Mouse (Mus musculus): ENCODE results near the gene Tssk3. TPM values are rescaled to one million over a fixed set of nuclear protein-coding genes. Genes with fewer than 3 reads are reported as not detected.
A peak's percentile ranks its signal among the peaks of the same experiment; 100 is the strongest.
"Not testable (repeated sequence)": the region's sequence is repeated elsewhere in the genome, so short reads cannot be mapped to it uniquely, and the experiment has no call there.

Tssk3 gene
- total RNA-seq (2014; rRNA removed; ENCODE audit: low replicate concordance) (not detected in 2 replicates), polyA plus RNA-seq (2015; fragmentation: Nextera tagmentation; extraction: Ambion mirVana) (not detected in 2 replicates)

GRCm38 (mm10) chr4:129490972-129491880 is at the start of gene Tssk3, which contains the start of gene Fam229a:
Gene Tssk3, minus strand, starts transcription at chr4:129491022.
Gene Fam229a, plus strand, starts transcription at chr4:129491190.
- H3K36me3 ChIP-seq (replicated peaks; ENCODE audit: control insufficient read depth, insufficient read depth, low read length), result peaks cover 34% of the 10 kb centered on the region
- WGBS, result 5% methylated on average over 63 of the region's 70 CpGs
- DNase-seq (ENCODE audit: low spot score) (no peak), ATAC-seq (ENCODE audit: insufficient read depth, low read depth) (peak; percentile 31)
- peak within 1 kb of the TSS; percentile 29; the same call in 1 of the 2 replicates for H3K9ac ChIP-seq (replicated peaks; ENCODE audit: low read depth, low read length)
- H3K4me3 ChIP-seq (ENCODE audit: low read depth, low read length), result peak within 1 kb of the TSS; percentile 38
- H3K9me3 ChIP-seq (replicated peaks; ENCODE audit: control insufficient read depth, low read length), result no peaks in the 10 kb centered on the region
- H3K27ac ChIP-seq (ENCODE audit: low read depth), result no peak within 1 kb of the TSS
- H3K4me2 ChIP-seq (ENCODE audit: low read depth, low read length), result peak within 1 kb of the TSS; percentile 60
- TF ChIP-seq EP300 (IDR thresholded peaks at IDR 0.05; ENCODE audit: low read depth), result no peak
- peak; percentile 17; the same call in 1 of the 2 replicates for TF ChIP-seq CTCF (IDR thresholded peaks at IDR 0.05; ENCODE audit: low read depth)
- peaks cover 11% of the 10 kb centered on the region; the same call in 1 of the 2 replicates for H3K4me1 ChIP-seq (ENCODE audit: control insufficient read depth, insufficient read depth)
- peaks cover 22% of the 10 kb centered on the region for H3K27me3 ChIP-seq (ENCODE audit: control insufficient read depth, insufficient read depth, low read length)

GRCm38 (mm10) chr4:129540012-129540411 is 49.2 kb upstream of the Tssk3 start:
- WGBS, result 65% methylated on average over 6 of the region's 6 CpGs
- Histone ChIP-seq H3K27ac (ENCODE audit: low read depth) (no peak overlapping the region), H3K4me3 (ENCODE audit: low read depth, low read length) (no peak overlapping the region), H3K4me2 (ENCODE audit: low read depth, low read length) (no peak overlapping the region), H3K4me1 (ENCODE audit: control insufficient read depth, insufficient read depth) (peaks cover 13% of the 10 kb centered on the region), H3K27me3 (ENCODE audit: control insufficient read depth, insufficient read depth, low read length) (no peaks in the 10 kb centered on the region), H3K9me3 (replicated peaks; ENCODE audit: control insufficient read depth, low read length) (no peaks in the 10 kb centered on the region), H3K9ac (replicated peaks; ENCODE audit: low read depth, low read length) (no peak overlapping the region), H3K36me3 (replicated peaks; ENCODE audit: control insufficient read depth, insufficient read depth, low read length) (peaks cover 5% of the 10 kb centered on the region; the same call in 1 of the 2 replicates)
- no peak for ATAC-seq (ENCODE audit: insufficient read depth, low read depth)
- DNase-seq (ENCODE audit: low spot score), result no peak
- peak; percentile 29 for TF ChIP-seq CTCF (IDR thresholded peaks at IDR 0.05; ENCODE audit: low read depth)
- no peak for TF ChIP-seq EP300 (IDR thresholded peaks at IDR 0.05; ENCODE audit: low read depth)

DNA sequence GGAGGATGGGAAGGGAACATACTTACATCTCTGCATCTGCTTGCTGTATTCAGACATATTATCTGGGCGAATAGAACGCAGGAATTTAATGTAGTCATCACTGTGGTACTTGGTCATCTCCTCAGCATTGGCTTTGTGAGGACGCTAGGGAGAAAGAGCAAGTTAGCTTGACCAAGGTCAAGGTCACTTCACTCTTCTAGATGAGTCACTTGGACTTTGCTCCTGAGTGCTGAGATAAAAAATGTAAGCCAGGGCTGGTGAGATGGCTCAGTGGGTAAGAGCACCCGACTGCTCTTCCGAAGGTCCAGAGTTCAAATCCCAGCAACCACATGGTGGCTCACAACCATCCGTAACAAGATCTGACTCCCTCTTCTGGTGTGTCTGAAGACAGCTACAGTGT is 38.1 kb upstream of the Tssk3 start:
- DNase-seq (ENCODE audit: low spot score); H3K27ac ChIP-seq (ENCODE audit: low read depth); ATAC-seq (ENCODE audit: insufficient read depth, low read depth); H3K4me2 ChIP-seq (ENCODE audit: low read depth, low read length); H3K9me3 ChIP-seq (replicated peaks; ENCODE audit: control insufficient read depth, low read length); H3K4me3 ChIP-seq (ENCODE audit: low read depth, low read length); H3K9ac ChIP-seq (replicated peaks; ENCODE audit: low read depth, low read length); H3K27me3 ChIP-seq (ENCODE audit: control insufficient read depth, insufficient read depth, low read length); H3K4me1 ChIP-seq (ENCODE audit: control insufficient read depth, insufficient read depth): not testable (repeated sequence)
- peaks cover 67% of the 10 kb centered on the region for H3K36me3 ChIP-seq (replicated peaks; ENCODE audit: control insufficient read depth, insufficient read depth, low read length)
- 85% methylated on average over 5 of the region's 6 CpGs for WGBS

DNA sequence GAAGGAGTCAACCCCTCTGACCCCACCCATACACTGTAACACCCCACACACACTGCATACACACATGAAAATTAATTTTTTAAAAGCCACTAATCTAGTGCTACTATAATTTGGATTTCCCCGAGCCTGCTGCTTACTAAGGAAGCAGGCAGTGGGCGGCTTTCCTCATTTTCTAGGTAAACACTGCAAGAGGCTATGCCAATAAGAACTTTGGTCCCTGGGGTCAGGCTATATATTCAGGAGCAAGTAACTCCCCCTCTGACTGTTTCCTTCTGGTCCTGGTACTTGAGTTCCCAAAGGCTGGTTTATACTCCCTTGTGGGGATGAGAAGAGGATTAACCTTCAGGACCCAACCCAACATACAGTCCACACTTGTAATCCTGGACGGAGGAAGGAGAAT is 35.1 kb upstream of the Tssk3 start:
- 78% methylated on average over 3 of the region's 3 CpGs for WGBS
- Histone ChIP-seq H3K27me3 (ENCODE audit: control insufficient read depth, insufficient read depth, low read length) (no peaks in the 10 kb centered on the region), H3K9ac (replicated peaks; ENCODE audit: low read depth, low read length) (no peak overlapping the region), H3K4me1 (ENCODE audit: control insufficient read depth, insufficient read depth) (peaks cover 4% of the 10 kb centered on the region; the same call in 1 of the 2 replicates), H3K9me3 (replicated peaks; ENCODE audit: control insufficient read depth, low read length) (no peaks in the 10 kb centered on the region), H3K4me3 (ENCODE audit: low read depth, low read length) (no peak overlapping the region), H3K36me3 (replicated peaks; ENCODE audit: control insufficient read depth, insufficient read depth, low read length) (peaks cover 74% of the 10 kb centered on the region), H3K27ac (ENCODE audit: low read depth) (peak overlapping the region; percentile 66), H3K4me2 (ENCODE audit: low read depth, low read length) (no peak overlapping the region)
- DNase-seq (ENCODE audit: low spot score), result no peak
- ATAC-seq (ENCODE audit: insufficient read depth, low read depth), result no peak
- TF ChIP-seq EP300 (IDR thresholded peaks at IDR 0.05; ENCODE audit: low read depth) (no peak), CTCF (IDR thresholded peaks at IDR 0.05; ENCODE audit: low read depth) (no peak)

GRCm38 (mm10) chr4:129525338-129525737 is 34.5 kb upstream of the Tssk3 start:
- Histone ChIP-seq H3K9ac (replicated peaks; ENCODE audit: low read depth, low read length) (no peak overlapping the region), H3K36me3 (replicated peaks; ENCODE audit: control insufficient read depth, insufficient read depth, low read length) (peaks cover 74% of the 10 kb centered on the region), H3K27me3 (ENCODE audit: control insufficient read depth, insufficient read depth, low read length) (no peaks in the 10 kb centered on the region), H3K4me3 (ENCODE audit: low read depth, low read length) (no peak overlapping the region), H3K9me3 (replicated peaks; ENCODE audit: control insufficient read depth, low read length) (no peaks in the 10 kb centered on the region), H3K27ac (ENCODE audit: low read depth) (peak overlapping the region; percentile 66), H3K4me1 (ENCODE audit: control insufficient read depth, insufficient read depth) (peaks cover 4% of the 10 kb centered on the region; the same call in 1 of the 2 replicates), H3K4me2 (ENCODE audit: low read depth, low read length) (no peak overlapping the region)
- ATAC-seq (ENCODE audit: insufficient read depth, low read depth) (peak; percentile 88), DNase-seq (ENCODE audit: low spot score) (peak; percentile 55)
- TF ChIP-seq CTCF (IDR thresholded peaks at IDR 0.05; ENCODE audit: low read depth), result peak; percentile 20
- no peak for TF ChIP-seq EP300 (IDR thresholded peaks at IDR 0.05; ENCODE audit: low read depth)
- 53% methylated on average over 5 of the region's 5 CpGs for WGBS
